Mouse (Mus musculus): ENCODE results near the gene Ano10. TPM values are rescaled to one million over a fixed set of nuclear protein-coding genes. Genes with fewer than 3 reads are reported as not detected.

Ano10 gene
- polyA plus RNA-seq, 1 experiment: not detected

- WGBS: 34% methylated on average over 5 of the region's 5 CpGs
- Histone ChIP-seq H3K27ac (ENCODE audit: insufficient read depth, low read depth, low read length) (no peak overlapping the region), H3K4me3 (ENCODE audit: insufficient read depth, low read depth, low read length) (no peak overlapping the region), H3K4me1 (ENCODE audit: control insufficient read depth, insufficient read depth, low read length) (peaks cover 26% of the 10 kb centered on the region)
- TF ChIP-seq CTCF (IDR thresholded peaks at IDR 0.05; ENCODE audit: insufficient read depth, low read depth, low read length): no peak
- no peak for TF ChIP-seq POLR2A (IDR thresholded peaks at IDR 0.05; ENCODE audit: insufficient read depth, low read depth, low read length)
Observed at GRCm38 (mm10) chr9:122128686-122129085, 165.5 kb downstream of the Ano10 start.

- H3K4me3 ChIP-seq (ENCODE audit: insufficient read depth, low read depth, low read length): no peak overlapping the region
- no peak overlapping the region for H3K27ac ChIP-seq (ENCODE audit: insufficient read depth, low read depth, low read length)
- peaks cover 29% of the 10 kb centered on the region for H3K4me1 ChIP-seq (ENCODE audit: control insufficient read depth, insufficient read depth, low read length)
- TF ChIP-seq POLR2A (IDR thresholded peaks at IDR 0.05; ENCODE audit: insufficient read depth, low read depth, low read length) (no peak), CTCF (IDR thresholded peaks at IDR 0.05; ENCODE audit: insufficient read depth, low read depth, low read length) (no peak)
- 51% methylated on average over 3 of the region's 3 CpGs for WGBS
Observed at GRCm38 (mm10) chr9:122127271-122127785, 166.9 kb downstream of the Ano10 start.

- H3K4me1 ChIP-seq (ENCODE audit: control insufficient read depth, insufficient read depth, low read length): peaks cover 27% of the 10 kb centered on the region
- WGBS: 67% methylated on average over 8 of the region's 8 CpGs
- TF ChIP-seq POLR2A (IDR thresholded peaks at IDR 0.05; ENCODE audit: insufficient read depth, low read depth, low read length) (no peak), CTCF (IDR thresholded peaks at IDR 0.05; ENCODE audit: insufficient read depth, low read depth, low read length) (no peak)
- no peak overlapping the region for H3K27ac ChIP-seq (ENCODE audit: insufficient read depth, low read depth, low read length)
- H3K4me3 ChIP-seq (ENCODE audit: insufficient read depth, low read depth, low read length): no peak overlapping the region
Observed at GRCm38 (mm10) chr9:122126790-122127189, 167.4 kb downstream of the Ano10 start.

Other genes with a start within 250 kb of the Ano10 start
- gene Snrk, start 177.2 kb downstream of the Ano10 start, polyA plus RNA-seq (2012; ENCODE audit: insufficient read depth, insufficient read length, low replicate concordance, missing spikeins): 1,073 TPM in 1 of 2 replicates, not detected in the other
- gene Abhd5, start 57.2 kb upstream of the Ano10 start, polyA plus RNA-seq (2012; ENCODE audit: insufficient read depth, insufficient read length, low replicate concordance, missing spikeins): not detected in 2 replicates

Data from olfactory bulb, adult 2 months (tissue).